Mouse (Mus musculus): ENCODE measurements around the gene St6galnac6. TPM values are rescaled to one million over a fixed set of nuclear protein-coding genes. Genes with fewer than 3 reads are reported as not detected.

St6galnac6 gene
- polyA plus RNA-seq, 1 experiment: 39.3 TPM

GRCm38 (mm10) chr2:32658873-32659272 lies 59.4 kb downstream of the St6galnac6 start:
- Histone ChIP-seq H3K4me3 (ENCODE audit: insufficient read depth, low read length) (no peak overlapping the region), H3K4me1 (ENCODE audit: control insufficient read depth, insufficient read depth, low read length) (peaks cover 4% of the 10 kb centered on the region; the same call in 1 of the 2 replicates), H3K27ac (ENCODE audit: insufficient read depth, low read length) (no peak overlapping the region)
- TF ChIP-seq CTCF (IDR thresholded peaks at IDR 0.05; ENCODE audit: borderline replicate concordance, insufficient read depth, low read length) (no peak), POLR2A (IDR thresholded peaks at IDR 0.05; ENCODE audit: low read depth, low read length) (no peak)

- Histone ChIP-seq H3K4me1 (ENCODE audit: control insufficient read depth, insufficient read depth, low read length) (no peaks in the 10 kb centered on the region; the same call in 1 of the 2 replicates), H3K27ac (ENCODE audit: insufficient read depth, low read length) (no peak overlapping the region), H3K4me3 (ENCODE audit: insufficient read depth, low read length) (no peak overlapping the region)
- TF ChIP-seq POLR2A (IDR thresholded peaks at IDR 0.05; ENCODE audit: low read depth, low read length): no peak
- TF ChIP-seq CTCF (IDR thresholded peaks at IDR 0.05; ENCODE audit: borderline replicate concordance, insufficient read depth, low read length): no peak
Measured at GRCm38 (mm10) chr2:32661509-32662107, 62.1 kb downstream of the St6galnac6 start.

- no peak overlapping the region for H3K4me3 ChIP-seq (ENCODE audit: insufficient read depth, low read length)
- no peaks in the 10 kb centered on the region; the same call in 1 of the 2 replicates for H3K4me1 ChIP-seq (ENCODE audit: control insufficient read depth, insufficient read depth, low read length)
- no peak for TF ChIP-seq CTCF (IDR thresholded peaks at IDR 0.05; ENCODE audit: borderline replicate concordance, insufficient read depth, low read length)
- no peak for TF ChIP-seq POLR2A (IDR thresholded peaks at IDR 0.05; ENCODE audit: low read depth, low read length)
- no peak overlapping the region for H3K27ac ChIP-seq (ENCODE audit: insufficient read depth, low read length)
Measured at GRCm38 (mm10) chr2:32662291-32662690, 62.8 kb downstream of the St6galnac6 start.

GRCm38 (mm10) chr2:32665345-32665744 lies 65.8 kb downstream of the St6galnac6 start:
- no peak overlapping the region for H3K27ac ChIP-seq (ENCODE audit: insufficient read depth, low read length)

GRCm38 (mm10) chr2:32665853-32666252 lies 66.3 kb downstream of the St6galnac6 start:
- H3K27ac ChIP-seq (ENCODE audit: insufficient read depth, low read length): no peak overlapping the region
- TF ChIP-seq CTCF (IDR thresholded peaks at IDR 0.05; ENCODE audit: borderline replicate concordance, insufficient read depth, low read length) (no peak), POLR2A (IDR thresholded peaks at IDR 0.05; ENCODE audit: low read depth, low read length) (no peak)
- no peak overlapping the region for H3K4me3 ChIP-seq (ENCODE audit: insufficient read depth, low read length)
- no peaks in the 10 kb centered on the region; the same call in 1 of the 2 replicates for H3K4me1 ChIP-seq (ENCODE audit: control insufficient read depth, insufficient read depth, low read length)

More at GRCm38 (mm10) chr2:32665345-32665744, 65.8 kb downstream of the St6galnac6 start:
- TF ChIP-seq CTCF (IDR thresholded peaks at IDR 0.05; ENCODE audit: borderline replicate concordance, insufficient read depth, low read length) (no peak), POLR2A (IDR thresholded peaks at IDR 0.05; ENCODE audit: low read depth, low read length) (no peak)
- Histone ChIP-seq H3K4me3 (ENCODE audit: insufficient read depth, low read length) (no peak overlapping the region), H3K4me1 (ENCODE audit: control insufficient read depth, insufficient read depth, low read length) (no peaks in the 10 kb centered on the region; the same call in 1 of the 2 replicates)

GRCm38 (mm10) chr2:32667775-32668174 lies 68.3 kb downstream of the St6galnac6 start:
- TF ChIP-seq POLR2A (IDR thresholded peaks at IDR 0.05; ENCODE audit: low read depth, low read length) (no peak), CTCF (IDR thresholded peaks at IDR 0.05; ENCODE audit: borderline replicate concordance, insufficient read depth, low read length) (no peak)
- Histone ChIP-seq H3K4me1 (ENCODE audit: control insufficient read depth, insufficient read depth, low read length) (no peaks in the 10 kb centered on the region), H3K27ac (ENCODE audit: insufficient read depth, low read length) (no peak overlapping the region), H3K4me3 (ENCODE audit: insufficient read depth, low read length) (no peak overlapping the region)

GRCm38 (mm10) chr2:32668176-32668575 lies 68.7 kb downstream of the St6galnac6 start:
- H3K27ac ChIP-seq (ENCODE audit: insufficient read depth, low read length): no peak overlapping the region
- no peaks in the 10 kb centered on the region for H3K4me1 ChIP-seq (ENCODE audit: control insufficient read depth, insufficient read depth, low read length)
- TF ChIP-seq POLR2A (IDR thresholded peaks at IDR 0.05; ENCODE audit: low read depth, low read length): no peak
- no peak for TF ChIP-seq CTCF (IDR thresholded peaks at IDR 0.05; ENCODE audit: borderline replicate concordance, insufficient read depth, low read length)
- no peak overlapping the region for H3K4me3 ChIP-seq (ENCODE audit: insufficient read depth, low read length)

GRCm38 (mm10) chr2:32669876-32670275 lies 70.4 kb downstream of the St6galnac6 start:
- Histone ChIP-seq H3K4me1 (ENCODE audit: control insufficient read depth, insufficient read depth, low read length) (no peaks in the 10 kb centered on the region), H3K27ac (ENCODE audit: insufficient read depth, low read length) (no peak overlapping the region), H3K4me3 (ENCODE audit: insufficient read depth, low read length) (no peak overlapping the region)
- TF ChIP-seq POLR2A (IDR thresholded peaks at IDR 0.05; ENCODE audit: low read depth, low read length) (no peak), CTCF (IDR thresholded peaks at IDR 0.05; ENCODE audit: borderline replicate concordance, insufficient read depth, low read length) (no peak)

Other genes starting within 250 kb of the St6galnac6 start
- gene Ciz1, start 247.4 kb upstream of the St6galnac6 start, polyA plus RNA-seq (2011; ENCODE audit: insufficient read length, low read depth, missing spikeins): 41.8 and 47.6 TPM in 2 replicates
- gene Dnm1, start 246.4 kb upstream of the St6galnac6 start, polyA plus RNA-seq (2011; ENCODE audit: insufficient read length, low read depth, missing spikeins): 37.2 and 52.6 TPM in 2 replicates
- 28.8 and 30.3 TPM in 2 replicates for gene 1110008P14Rik, start 217.8 kb upstream of the St6galnac6 start, polyA plus RNA-seq (2011; ENCODE audit: insufficient read length, low read depth, missing spikeins)
- gene Lcn2, start 211.5 kb upstream of the St6galnac6 start, polyA plus RNA-seq (2011; ENCODE audit: insufficient read length, low read depth, missing spikeins): not detected in 2 replicates
- gene Ptges2, start 203.8 kb upstream of the St6galnac6 start, polyA plus RNA-seq (2011; ENCODE audit: insufficient read length, low read depth, missing spikeins): 14.3 and 18.0 TPM in 2 replicates
- 3.5 and 3.8 TPM in 2 replicates for gene Naif1, start 149.3 kb upstream of the St6galnac6 start, polyA plus RNA-seq (2011; ENCODE audit: insufficient read length, low read depth, missing spikeins)
- 10.7 and 16.6 TPM in 2 replicates for gene Slc25a25, start 148.3 kb upstream of the St6galnac6 start, polyA plus RNA-seq (2011; ENCODE audit: insufficient read length, low read depth, missing spikeins)
- 5.3 and 8.9 TPM in 2 replicates for gene Fam102a, start 64.4 kb upstream of the St6galnac6 start, polyA plus RNA-seq (2011; ENCODE audit: insufficient read length, low read depth, missing spikeins)
- gene Dpm2, start 28.9 kb upstream of the St6galnac6 start, polyA plus RNA-seq (2011; ENCODE audit: insufficient read length, low read depth, missing spikeins): 70.1 and 71.9 TPM in 2 replicates
- gene Pip5kl1, start 24.9 kb upstream of the St6galnac6 start, polyA plus RNA-seq (2011; ENCODE audit: insufficient read length, low read depth, missing spikeins): 0.67 TPM in 1 of 2 replicates, not detected in the other
- not detected in 2 replicates for gene 9430097D07Rik, start 24.0 kb upstream of the St6galnac6 start, polyA plus RNA-seq (2011; ENCODE audit: insufficient read length, low read depth, missing spikeins)
- gene St6galnac4, start 12.6 kb upstream of the St6galnac6 start, polyA plus RNA-seq (2011; ENCODE audit: insufficient read length, low read depth, missing spikeins): 20.4 and 21.5 TPM in 2 replicates
- 157 and 266 TPM in 2 replicates for gene Ak1, start 22.0 kb downstream of the St6galnac6 start, polyA plus RNA-seq (2011; ENCODE audit: insufficient read length, low read depth, missing spikeins)
- gene Eng, start 46.9 kb downstream of the St6galnac6 start, polyA plus RNA-seq (2011; ENCODE audit: insufficient read length, low read depth, missing spikeins): 15.1 and 17.1 TPM in 2 replicates
- 20.2 and 26.4 TPM in 2 replicates for gene Fpgs, start 104.4 kb downstream of the St6galnac6 start, polyA plus RNA-seq (2011; ENCODE audit: insufficient read length, low read depth, missing spikeins)
- 77.9 and 82.0 TPM in 2 replicates for gene Cdk9, start 113.4 kb downstream of the St6galnac6 start, polyA plus RNA-seq (2011; ENCODE audit: insufficient read length, low read depth, missing spikeins)
- 2.1 and 2.6 TPM in 2 replicates for gene Sh2d3c, start 121.3 kb downstream of the St6galnac6 start, polyA plus RNA-seq (2011; ENCODE audit: insufficient read length, low read depth, missing spikeins)
- not detected in 2 replicates for gene 6330409D20Rik, start 141.3 kb downstream of the St6galnac6 start, polyA plus RNA-seq (2011; ENCODE audit: insufficient read length, low read depth, missing spikeins)
- 26.1 and 36.6 TPM in 2 replicates for gene Tor2a, start 157.5 kb downstream of the St6galnac6 start, polyA plus RNA-seq (2011; ENCODE audit: insufficient read length, low read depth, missing spikeins)
- gene Ttc16, start 175.9 kb downstream of the St6galnac6 start, polyA plus RNA-seq (2011; ENCODE audit: insufficient read length, low read depth, missing spikeins): 0.40 and 0.67 TPM in 2 replicates
- gene Ptrh1, start 176.1 kb downstream of the St6galnac6 start, polyA plus RNA-seq (2011; ENCODE audit: insufficient read length, low read depth, missing spikeins): 28.9 and 44.3 TPM in 2 replicates
- not detected in 2 replicates for gene Cfap157, start 184.7 kb downstream of the St6galnac6 start, polyA plus RNA-seq (2011; ENCODE audit: insufficient read length, low read depth, missing spikeins)
- gene Stxbp1, start 247.5 kb downstream of the St6galnac6 start, polyA plus RNA-seq (2011; ENCODE audit: insufficient read length, low read depth, missing spikeins): 33.3 and 41.4 TPM in 2 replicates

Data from embryonic fibroblast, embryonic 13.5 days (primary cell).